Mouse (Mus musculus): Measurements from ENCODE around the gene Ak2. TPM values are rescaled to one million over a fixed set of nuclear protein-coding genes. Genes with fewer than 3 reads are reported as not detected.

Ak2 gene
- total and polyA plus RNA-seq, 3 experiments, result 330 to 366 TPM; not detected in 1

GRCm38 (mm10) chr4:128978634-128979033, 13.1 kb upstream of the Ak2 start:
- Histone ChIP-seq H3K9ac (ENCODE audit: control insufficient read depth, low read depth, low read length, poor library complexity, severe bottlenecking) (no peak overlapping the region), H3K4me3 (ENCODE audit: control insufficient read depth in 1 of 2, insufficient read depth in 1 of 2, low read depth in 2 of 2, low read length in 2 of 2) (no peak overlapping the region), H3K27ac (ENCODE audit: control insufficient read depth, low read depth, low read length) (no peak overlapping the region), H3K27me3 (ENCODE audit: control insufficient read depth in 1 of 2, insufficient read depth in 2 of 2, low read length in 2 of 2) (no peaks in the 10 kb centered on the region), H3K79me2 (ENCODE audit: control insufficient read depth, insufficient read depth, low read length, poor library complexity) (no peaks in the 10 kb centered on the region), H3K9me3 (replicated peaks; ENCODE audit: insufficient read depth, low read length) (no peaks in the 10 kb centered on the region), H3K36me3 (ENCODE audit: control insufficient read depth in 1 of 2, insufficient read depth in 2 of 2, low read length in 2 of 2) (no peaks in the 10 kb centered on the region), H3K4me1 (ENCODE audit: control insufficient read depth in 1 of 2, insufficient read depth in 2 of 2, low read length in 2 of 2) (no peaks in the 10 kb centered on the region)
- no peak for DNase-seq (ENCODE audit: low read depth, low spot score)
- TF ChIP-seq GABPA (IDR thresholded peaks at IDR 0.05; ENCODE audit: low read depth, low read length) (no peak), MAZ (IDR thresholded peaks at IDR 0.05; ENCODE audit: low read depth, low read length) (no peak), CTCF (IDR thresholded peaks at IDR 0.05 in 2 of 3, conservative IDR thresholded peaks at IDR 0.05 in 1 of 3; ENCODE audit: control insufficient read depth in 1 of 3, insufficient read depth in 1 of 3, low read depth in 2 of 3, low read length in 3 of 3, poor library complexity in 1 of 3, severe bottlenecking in 1 of 3) (no peak), SMC3 (IDR thresholded peaks at IDR 0.05; ENCODE audit: low read depth, low read length) (no peak), RCOR1 (IDR thresholded peaks at IDR 0.05; ENCODE audit: low read depth, low read length) (no peak), CHD2 (IDR thresholded peaks at IDR 0.05; ENCODE audit: low read length) (no peak), HCFC1 (IDR thresholded peaks at IDR 0.05; ENCODE audit: low read depth, low read length) (no peak), MAFK (IDR thresholded peaks at IDR 0.05; ENCODE audit: borderline replicate concordance, low read depth, low read length) (no peak), USF2 (IDR thresholded peaks at IDR 0.05; ENCODE audit: borderline replicate concordance in 1 of 2, insufficient read depth in 1 of 2, low read depth in 1 of 2, low read length in 2 of 2) (no peak), CHD1 (IDR thresholded peaks at IDR 0.05; ENCODE audit: low read depth, low read length) (no peak), UBTF (IDR thresholded peaks at IDR 0.05; ENCODE audit: borderline replicate concordance, insufficient read depth, low read depth, low read length) (no peak)

GRCm38 (mm10) chr4:128980890-128981832, 10.6 kb upstream of the Ak2 start:
- no peaks in the 10 kb centered on the region for H3K9me3 ChIP-seq (replicated peaks; ENCODE audit: insufficient read depth, low read length)
- H3K4me1 ChIP-seq (ENCODE audit: control insufficient read depth in 1 of 2, insufficient read depth in 2 of 2, low read length in 2 of 2), result no peaks in the 10 kb centered on the region
- TF ChIP-seq USF1 (IDR thresholded peaks at IDR 0.05; ENCODE audit: low read depth, low read length) (no peak), KAT2A (conservative IDR thresholded peaks at IDR 0.05; ENCODE audit: low read depth, low read length) (no peak), TBP (IDR thresholded peaks at IDR 0.05; ENCODE audit: low read depth, low read length) (no peak), POLR2AphosphoS2 (IDR thresholded peaks at IDR 0.05; ENCODE audit: low read length) (no peak), EP300 (IDR thresholded peaks at IDR 0.05; ENCODE audit: low read depth in 1 of 2, low read length in 2 of 2) (no peak), ZC3H11A (IDR thresholded peaks at IDR 0.05; ENCODE audit: low read depth, low read length) (no peak), TCF12 (IDR thresholded peaks at IDR 0.05; ENCODE audit: low read depth, low read length) (no peak), UBTF (IDR thresholded peaks at IDR 0.05; ENCODE audit: borderline replicate concordance, insufficient read depth, low read depth, low read length) (no peak), HCFC1 (IDR thresholded peaks at IDR 0.05; ENCODE audit: low read depth, low read length) (no peak), TAL1 (IDR thresholded peaks at IDR 0.05; ENCODE audit: low read length) (no peak), MXI1 (IDR thresholded peaks at IDR 0.05; ENCODE audit: low read depth, low read length) (no peak), USF2 (IDR thresholded peaks at IDR 0.05; ENCODE audit: borderline replicate concordance in 1 of 2, insufficient read depth in 1 of 2, low read depth in 1 of 2, low read length in 2 of 2) (no peak)
- no peak overlapping the region for H3K9ac ChIP-seq (ENCODE audit: control insufficient read depth, low read depth, low read length, poor library complexity, severe bottlenecking)
- no peak for DNase-seq (ENCODE audit: low read depth, low spot score)
- H3K27me3 ChIP-seq (ENCODE audit: control insufficient read depth in 1 of 2, insufficient read depth in 2 of 2, low read length in 2 of 2), result peaks cover 1 to 2% of the 10 kb centered on the region in 2 experiments; a peak in 1 of 4 replicates
- no peak overlapping the region for H3K27ac ChIP-seq (ENCODE audit: control insufficient read depth, low read depth, low read length)
- H3K79me2 ChIP-seq (ENCODE audit: control insufficient read depth, insufficient read depth, low read length, poor library complexity), result no peaks in the 10 kb centered on the region
- H3K36me3 ChIP-seq (ENCODE audit: control insufficient read depth in 1 of 2, insufficient read depth in 2 of 2, low read length in 2 of 2), result no peaks in the 10 kb centered on the region
- no peak overlapping the region for H3K4me3 ChIP-seq (ENCODE audit: control insufficient read depth in 1 of 2, insufficient read depth in 1 of 2, low read depth in 2 of 2, low read length in 2 of 2)

Data from MEL (cell line).